Mouse (Mus musculus) NIH3T3 (cell line): Measurements from ENCODE around the gene Rgs7.
A peak's percentile ranks its signal among the peaks of the same experiment; 100 is the strongest.

Experiments
- DNase-seq: peaks from one replicate; pipeline ENCODE4 v3.0.0-alpha.2; 2012; ENCODE audit warnings: low read depth

Rgs7 gene

GRCm38 (mm10) chr1:175178733-175179132 is 313.6 kb downstream of the Rgs7 start:
- no peak for DNase-seq

GRCm38 (mm10) chr1:175174918-175175675 is 317.2 kb downstream of the Rgs7 start:
- no peak for DNase-seq

GRCm38 (mm10) chr1:175155469-175155868 is 336.8 kb downstream of the Rgs7 start:
- no peak for DNase-seq

GRCm38 (mm10) chr1:175143051-175143450 is 349.2 kb downstream of the Rgs7 start:
- no peak for DNase-seq

- DNase-seq: peak; percentile 34
These were observed 363.8 kb downstream of the Rgs7 start for GRCm38 (mm10) chr1:175128525-175128924.

GRCm38 (mm10) chr1:175124416-175124815 is 367.9 kb downstream of the Rgs7 start:
- DNase-seq: no peak

- peak; percentile 13 for DNase-seq
These were observed 373.3 kb downstream of the Rgs7 start for GRCm38 (mm10) chr1:175118904-175119555.

GRCm38 (mm10) chr1:175108270-175108860 is 383.9 kb downstream of the Rgs7 start:
- no peak for DNase-seq

GRCm38 (mm10) chr1:175106315-175106714 is 386.0 kb downstream of the Rgs7 start:
- no peak for DNase-seq

- DNase-seq: no peak
These were observed 386.9 kb downstream of the Rgs7 start for GRCm38 (mm10) chr1:175105426-175105825.

GRCm38 (mm10) chr1:175097014-175097413 is 395.3 kb downstream of the Rgs7 start:
- no peak for DNase-seq

GRCm38 (mm10) chr1:175082104-175082503 is 410.2 kb downstream of the Rgs7 start:
- DNase-seq: no peak

GRCm38 (mm10) chr1:175079819-175080608 is 412.3 kb downstream of the Rgs7 start:
- DNase-seq: no peak

GRCm38 (mm10) chr1:175073500-175074232 is 418.6 kb downstream of the Rgs7 start:
- DNase-seq: no peak

- DNase-seq: no peak
These were observed 422.5 kb downstream of the Rgs7 start for GRCm38 (mm10) chr1:175069758-175070290.

GRCm38 (mm10) chr1:175049121-175049520 is 443.2 kb downstream of the Rgs7 start:
- no peak for DNase-seq

GRCm38 (mm10) chr1:175041167-175041817 is 451.0 kb downstream of the Rgs7 start:
- DNase-seq: peak; percentile 85

- no peak for DNase-seq
These were observed 452.3 kb downstream of the Rgs7 start for GRCm38 (mm10) chr1:175040038-175040437.

GRCm38 (mm10) chr1:175039567-175039966 is 452.7 kb downstream of the Rgs7 start:
- DNase-seq: no peak

GRCm38 (mm10) chr1:175035461-175035860 is 456.8 kb downstream of the Rgs7 start:
- DNase-seq: no peak

GRCm38 (mm10) chr1:175032015-175032414 is 460.3 kb downstream of the Rgs7 start:
- DNase-seq: no peak
